Mouse (Mus musculus) C2C12 (cell line): ENCODE results near the gene Gdap1l1.
A peak's percentile ranks its signal among the peaks of the same experiment; 100 is the strongest.

Source experiments
- CEBPB ChIP-seq: IDR thresholded peaks from one replicate; pipeline ENCODE4 v1.6.1; 2011; ENCODE audit warnings: low read depth, mild to moderate bottlenecking, control low read depth, moderate library complexity
- CTCF ChIP-seq: IDR thresholded peaks from one replicate; pipeline ENCODE4 v1.5.1; 2011; ENCODE audit not compliant: control insufficient read depth, insufficient read depth, insufficient read length
- FOSL1 ChIP-seq: IDR thresholded peaks from one replicate; pipeline ENCODE4 v1.8.0; 2011; ENCODE audit warnings: mild to moderate bottlenecking, low read length; ENCODE audit not compliant: poor library complexity, insufficient read depth, severe bottlenecking
- MAX ChIP-seq: IDR thresholded peaks from one replicate; pipeline ENCODE4 v1.6.1; 2011; ENCODE audit warnings: mild to moderate bottlenecking, control low read depth
- MYOD1 ChIP-seq: IDR thresholded peaks from one replicate; pipeline ENCODE4 v1.6.1; 2011; ENCODE audit warnings: low read depth; ENCODE audit not compliant: control insufficient read depth, insufficient read length
- MYOG ChIP-seq: IDR thresholded peaks from one replicate; pipeline ENCODE4 v1.6.1; 2011; ENCODE audit not compliant: control insufficient read depth, insufficient read length; ENCODE audit errors: extremely low read depth
- USF1 ChIP-seq: IDR thresholded peaks from one replicate; pipeline ENCODE4 v1.6.1; 2011; ENCODE audit warnings: low read depth, mild to moderate bottlenecking, control low read depth, moderate library complexity

- TF ChIP-seq CTCF: no peak
- no peak for TF ChIP-seq USF1
- TF ChIP-seq MAX: no peak
- TF ChIP-seq CEBPB: no peak
- TF ChIP-seq FOSL1: no peak
- no peak for TF ChIP-seq MYOG
- TF ChIP-seq MYOD1: peak; percentile 10
Measured at GRCm38 (mm10) chr2:163490656-163491055, 52.4 kb downstream of the Gdap1l1 start.
